Mouse (Mus musculus) spleen, postnatal 14 days (tissue): ENCODE results near the gene Qdpr.

Source experiments
- DNase-seq, 2 experiments: peaks; one replicate each; pipeline ENCODE4 v3.0.0; 2021 to 2022; ENCODE audit warnings: low spot score in 2 of 2

Gene Qdpr

DNA sequence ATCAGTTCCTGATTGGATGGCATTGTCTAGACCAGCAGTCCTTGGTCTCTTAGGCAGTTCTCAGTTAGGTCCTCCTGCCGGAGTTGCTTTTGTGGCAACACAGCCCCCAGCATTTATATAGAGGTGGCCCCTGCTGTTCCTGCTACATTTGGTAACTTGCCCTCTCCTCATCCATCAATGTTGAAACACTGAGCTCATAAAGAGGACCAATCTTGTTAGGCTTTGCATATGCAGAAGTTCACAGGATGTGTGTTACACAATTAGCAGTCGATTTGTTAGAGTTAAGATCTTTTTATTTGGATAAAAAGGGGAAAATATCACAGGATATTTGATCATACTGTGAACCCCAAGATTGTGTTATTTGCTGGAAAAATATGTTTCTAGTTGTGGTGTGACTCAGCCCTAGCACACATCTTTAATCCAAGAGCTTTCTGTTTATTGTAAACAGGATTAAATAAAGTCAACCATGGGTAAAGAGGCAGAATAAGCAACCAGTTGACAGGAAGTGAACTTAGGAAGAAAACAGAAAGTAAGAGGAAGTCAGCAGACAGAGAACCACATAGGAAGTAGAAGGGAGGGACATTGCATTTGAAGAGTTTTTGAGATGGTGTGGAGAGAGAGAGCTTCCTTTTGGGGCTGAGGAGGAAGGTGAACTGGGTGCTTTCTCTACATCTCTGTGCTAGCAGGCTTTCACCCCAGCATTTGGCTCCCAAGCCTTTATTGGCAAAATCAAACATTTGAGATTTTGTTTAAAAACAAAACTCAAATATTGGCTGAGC lies 65.8 kb downstream of the Qdpr start:
- no peak for DNase-seq
